Comparison of ENCODE assay signal across 8 mouse cellular contexts in genomic region chr5:124440094-124440701, GRCm38 (mm10). TPM values are rescaled to one million over a fixed set of nuclear protein-coding genes. Genes with fewer than 3 reads are reported as not detected.
DNase-seq lines count a peak whose midpoint lies in the region; ATAC-seq and TF ChIP-seq lines count a peak whose summit lies in the region.

No protein-coding gene starts in this region.

- H3K36me3 ChIP-seq in heart, embryonic 14.5 days (ENCODE audit: control insufficient read depth, insufficient read depth, low read length) = no peaks in the 10 kb centered on the region
- no peaks in the 10 kb centered on the region for H3K36me3 ChIP-seq in limb, embryonic 14.5 days (ENCODE audit: control insufficient read depth, insufficient read depth, low read length)
- H3K36me3 ChIP-seq in midbrain, embryonic 13.5 days = no peaks in the 10 kb centered on the region

- peak overlapping the region; percentile 84 to 93 for H3K27ac ChIP-seq in heart, embryonic 14.5 days (replicated peaks in 1 of 2; ENCODE audit: control insufficient read depth in 1 of 2, insufficient read depth in 1 of 2, low read depth in 2 of 2, low read length in 2 of 2)
- H3K27ac ChIP-seq in limb, embryonic 14.5 days (replicated peaks; ENCODE audit: low read depth, low read length) = peak overlapping the region; percentile 72; the same call in 1 of the 2 replicates
- peak overlapping the region; percentile 75 for H3K27ac ChIP-seq in midbrain, embryonic 13.5 days

- peak overlapping the region; percentile 86 for H3K9ac ChIP-seq in heart, embryonic 14.5 days (ENCODE audit: low read length)
- peak overlapping the region; percentile 58 for H3K9ac ChIP-seq in limb, embryonic 14.5 days (ENCODE audit: low read depth, low read length, severe bottlenecking)
- peak overlapping the region; percentile 80 for H3K9ac ChIP-seq in midbrain, embryonic 13.5 days (replicated peaks)

- ATAC-seq in heart, embryonic 14.5 days (ENCODE audit: insufficient number of reproducible peaks, insufficient read depth, low FRiP score, low read depth) = peak; percentile 69
- peak; percentile 29 for ATAC-seq in limb, embryonic 14.5 days (ENCODE audit: low FRiP score, low read depth)
- ATAC-seq in midbrain, embryonic 13.5 days = no peak; the same call in 1 of the 2 replicates

- H3K27me3 ChIP-seq in heart, embryonic 14.5 days (ENCODE audit: control insufficient read depth, insufficient read depth, low read length) = no peaks in the 10 kb centered on the region
- H3K27me3 ChIP-seq in limb, embryonic 14.5 days (ENCODE audit: control insufficient read depth, insufficient read depth, low read length) = no peaks in the 10 kb centered on the region
- H3K27me3 ChIP-seq in midbrain, embryonic 13.5 days = no peaks in the 10 kb centered on the region

- peak; percentile 40 for DNase-seq in urinary bladder, postnatal 25 days (ENCODE audit: low spot score)
- DNase-seq in urinary bladder, adult 2 months (ENCODE audit: low spot score) = no peak
- peak; percentile 75 to 80 for DNase-seq in cerebellum, postnatal 25 days
- DNase-seq in limb, embryonic 14.5 days (ENCODE audit: low spot score) = peak; percentile 63
- DNase-seq in thymus, adult 18-20 months = peak; percentile 55 to 74
- no peak for DNase-seq in left cerebral cortex, adult 8-10 months (ENCODE audit: low spot score in 2 of 2)

- H3K4me2 ChIP-seq in heart, embryonic 14.5 days (ENCODE audit: low read length) = peak overlapping the region; percentile 93
- H3K4me2 ChIP-seq in limb, embryonic 14.5 days (replicated peaks; ENCODE audit: low read depth, low read length, severe bottlenecking) = peak overlapping the region; percentile 81
- H3K4me2 ChIP-seq in midbrain, embryonic 13.5 days (replicated peaks) = peak overlapping the region; percentile 99

- TF ChIP-seq POLR2A in limb, embryonic 14.5 days (IDR thresholded peaks at IDR 0.05; ENCODE audit: borderline replicate concordance, extremely low read depth, insufficient read depth, insufficient read length) = no peak

- H3K4me1 ChIP-seq in heart, embryonic 14.5 days (ENCODE audit: control insufficient read depth in 2 of 2, insufficient read depth in 2 of 2, low read length in 2 of 2) = peaks cover 5 to 14% of the 10 kb centered on the region in 2 experiments; a peak in 3 of 4 replicates
- H3K4me1 ChIP-seq in limb, embryonic 14.5 days (ENCODE audit: control insufficient read depth, insufficient read depth, low read length) = 0 out of 2 replicates have a peak, but pooled peaks cover 11% of the 10 kb centered on the region
- H3K4me1 ChIP-seq in midbrain, embryonic 13.5 days (replicated peaks) = peaks cover 21% of the 10 kb centered on the region

- WGBS in heart, embryonic 14.5 days = under 1% methylated on average over 30 of the region's 30 CpGs
- 0% methylated on average over 28 of the region's 30 CpGs for WGBS in limb, embryonic 14.5 days
- under 1% methylated on average over 30 of the region's 30 CpGs for WGBS in midbrain, embryonic 13.5 days

- peak overlapping the region; percentile 71 to 73 for H3K4me3 ChIP-seq in heart, embryonic 14.5 days (ENCODE audit: control insufficient read depth in 1 of 2, insufficient read depth in 1 of 2, low read depth in 1 of 2, low read length in 2 of 2)
- peak overlapping the region; percentile 73 for H3K4me3 ChIP-seq in limb, embryonic 14.5 days (replicated peaks; ENCODE audit: low read length)
- H3K4me3 ChIP-seq in midbrain, embryonic 13.5 days (replicated peaks) = peak overlapping the region; percentile 80

- H3K9me3 ChIP-seq in heart, embryonic 14.5 days (ENCODE audit: control insufficient read depth, low read length) = no peaks in the 10 kb centered on the region
- H3K9me3 ChIP-seq in limb, embryonic 14.5 days (ENCODE audit: control insufficient read depth, low read length) = no peaks in the 10 kb centered on the region
- H3K9me3 ChIP-seq in midbrain, embryonic 13.5 days = no peaks in the 10 kb centered on the region

RNA-seq across cellular contexts. Expression of gene Kmt5a, which starts 0.5 kb away (rescaled TPM):
- 53.7 and 62.0 TPM in 2 replicates for polyA plus RNA-seq in urinary bladder, adult 2 months (2012; rRNA removed)
- polyA plus RNA-seq in heart, embryonic 14.5 days (2014; fragmentation: Nextera tagmentation; extraction: Ambion mirVana) = 86.6 and 87.8 TPM in 2 replicates
- 96.7 and 101 TPM in 2 replicates for polyA plus RNA-seq in limb, embryonic 14.5 days (2012; rRNA removed)
- 70.9 and 91.4 TPM in 2 replicates for polyA plus RNA-seq in limb, embryonic 14.5 days (2014; fragmentation: Nextera tagmentation; extraction: Ambion mirVana)
- polyA plus RNA-seq in midbrain, embryonic 13.5 days (2015; fragmentation: Nextera tagmentation; extraction: Ambion mirVana) = 20.4 and 23.6 TPM in 2 replicates
- 10 to 100 TPM; 46.3 to 56.1 (median 53.9) TPM for total RNA-seq in left cerebral cortex, adult 8-10 months (2022)

RNA-seq across cellular contexts. Expression of gene Sbno1, which starts 14.4 kb away (rescaled TPM):
- polyA plus RNA-seq in urinary bladder, adult 2 months (2012; rRNA removed) = 30.6 and 35.2 TPM in 2 replicates
- 67.3 and 68.1 TPM in 2 replicates for polyA plus RNA-seq in heart, embryonic 14.5 days (2014; fragmentation: Nextera tagmentation; extraction: Ambion mirVana)
- polyA plus RNA-seq in limb, embryonic 14.5 days (2012; rRNA removed) = 43.0 and 45.9 TPM in 2 replicates
- polyA plus RNA-seq in limb, embryonic 14.5 days (2014; fragmentation: Nextera tagmentation; extraction: Ambion mirVana) = 65.1 and 76.3 TPM in 2 replicates
- 116 and 118 TPM in 2 replicates for polyA plus RNA-seq in midbrain, embryonic 13.5 days (2015; fragmentation: Nextera tagmentation; extraction: Ambion mirVana)
- total RNA-seq in left cerebral cortex, adult 8-10 months (2022) = 100 to 1,000 TPM; 137 to 172 (median 153) TPM

RNA-seq across cellular contexts. Expression of gene Rilpl2, which starts 38.0 kb away (rescaled TPM):
- 18.7 and 20.3 TPM in 2 replicates for polyA plus RNA-seq in urinary bladder, adult 2 months (2012; rRNA removed)
- 14.0 and 17.1 TPM in 2 replicates for polyA plus RNA-seq in heart, embryonic 14.5 days (2014; fragmentation: Nextera tagmentation; extraction: Ambion mirVana)
- polyA plus RNA-seq in limb, embryonic 14.5 days (2012; rRNA removed) = 34.7 and 36.3 TPM in 2 replicates
- 36.9 and 39.2 TPM in 2 replicates for polyA plus RNA-seq in limb, embryonic 14.5 days (2014; fragmentation: Nextera tagmentation; extraction: Ambion mirVana)
- polyA plus RNA-seq in midbrain, embryonic 13.5 days (2015; fragmentation: Nextera tagmentation; extraction: Ambion mirVana) = 18.2 and 19.4 TPM in 2 replicates
- total RNA-seq in left cerebral cortex, adult 8-10 months (2022) = 10 to 100 TPM; 13.3 to 18.3 (median 15.8) TPM

RNA-seq across cellular contexts. Expression of gene Snrnp35, which starts 42.7 kb away (rescaled TPM):
- 7.2 and 8.8 TPM in 2 replicates for polyA plus RNA-seq in urinary bladder, adult 2 months (2012; rRNA removed)
- 9.6 and 11.5 TPM in 2 replicates for polyA plus RNA-seq in heart, embryonic 14.5 days (2014; fragmentation: Nextera tagmentation; extraction: Ambion mirVana)
- 8.1 and 17.1 TPM in 2 replicates for polyA plus RNA-seq in limb, embryonic 14.5 days (2012; rRNA removed)
- 10.7 and 12.2 TPM in 2 replicates for polyA plus RNA-seq in limb, embryonic 14.5 days (2014; fragmentation: Nextera tagmentation; extraction: Ambion mirVana)
- polyA plus RNA-seq in midbrain, embryonic 13.5 days (2015; fragmentation: Nextera tagmentation; extraction: Ambion mirVana) = 26.1 and 26.3 TPM in 2 replicates
- total RNA-seq in left cerebral cortex, adult 8-10 months (2022) = 10 to 100 TPM; 19.0 to 29.8 (median 23.9) TPM

Comparison
In these comparisons a context has a peak if more than half of its experiments do, and no peak if none do; other contexts are left out.
1. DNase-seq: peak in urinary bladder, postnatal 25 days (single experiment), cerebellum, postnatal 25 days (2 of 2), limb, embryonic 14.5 days (single experiment) and thymus, adult 18-20 months (2 of 2); none in urinary bladder, adult 2 months (single experiment) and left cerebral cortex, adult 8-10 months (0 of 2).
2. Peak in every context shown above with its lines, with median percentiles within 50 percentile points of each other: H3K27ac ChIP-seq, H3K4me2 ChIP-seq, H3K4me3 ChIP-seq and H3K9ac ChIP-seq.